Mouse (Mus musculus) brain, embryonic 14.5 days (tissue): ENCODE measurements at regions not wholly inside any gene's neighbourhood (a gene's known extent, or its start where the extent isn't known, plus 50 kb on each side); places are given as distances from the start of the nearest gene placed in this dataset.
A peak's percentile ranks its signal among the peaks of the same experiment; 100 is the strongest.

Source experiments
- DNase-seq: peaks from one replicate; pipeline ENCODE4 v3.0.0-alpha.2; 2011; ENCODE audit warnings: low read depth
- CTCF ChIP-seq: fragments of 200-500 bp; IDR thresholded peaks from 2 replicates; pipeline ENCODE4 v1.5.1; 2012; ENCODE audit warnings: inconsistent platforms, mild to moderate bottlenecking, moderate library complexity, borderline replicate concordance; ENCODE audit not compliant: insufficient read depth, insufficient read length; ENCODE audit errors: extremely low read depth
- POLR2A ChIP-seq: fragments of 200-500 bp; IDR thresholded peaks from 2 replicates; pipeline ENCODE4 v1.6.1; 2012; ENCODE audit warnings: mild to moderate bottlenecking, inconsistent platforms, borderline replicate concordance; ENCODE audit not compliant: poor library complexity, insufficient read depth, insufficient read length, severe bottlenecking; ENCODE audit errors: extremely low read depth

- DNase-seq = peak; percentile 19
- TF ChIP-seq POLR2A = no peak
- no peak for TF ChIP-seq CTCF
Measured at GRCm38 (mm10) chr4:82234443-82234842, 471.1 kb downstream of the Nfib start.

- no peak for TF ChIP-seq CTCF
- no peak for TF ChIP-seq POLR2A
- peak; percentile 92 for DNase-seq
Measured at GRCm38 (mm10) chr4:82226197-82227119, 479.1 kb downstream of the Nfib start.

GRCm38 (mm10) chr4:82220724-82221123 is 484.8 kb downstream of the Nfib start:
- TF ChIP-seq POLR2A = no peak
- no peak for TF ChIP-seq CTCF
- peak; percentile 39 for DNase-seq

- DNase-seq = peak; percentile 12
- TF ChIP-seq CTCF (no peak), POLR2A (no peak)
Measured at GRCm38 (mm10) chr4:82220120-82220714, 485.3 kb downstream of the Nfib start.

- no peak for DNase-seq
- TF ChIP-seq POLR2A (no peak), CTCF (no peak)
Measured at GRCm38 (mm10) chr4:82218616-82219015, 486.9 kb downstream of the Nfib start.

GRCm38 (mm10) chr4:82207031-82207430 is 498.5 kb downstream of the Nfib start:
- DNase-seq = no peak
- TF ChIP-seq POLR2A (no peak), CTCF (no peak)

GRCm38 (mm10) chr4:82200306-82200705 is 505.2 kb downstream of the Nfib start:
- TF ChIP-seq CTCF = no peak
- no peak for TF ChIP-seq POLR2A
- DNase-seq = no peak

GRCm38 (mm10) chr4:82199118-82199517 is 506.4 kb downstream of the Nfib start:
- TF ChIP-seq CTCF (no peak), POLR2A (no peak)
- DNase-seq = no peak

- TF ChIP-seq POLR2A (no peak), CTCF (no peak)
Measured at GRCm38 (mm10) chr4:82197611-82198010, 507.9 kb downstream of the Nfib start.

GRCm38 (mm10) chr4:82196024-82196647 is 509.4 kb downstream of the Nfib start:
- no peak for TF ChIP-seq POLR2A
- TF ChIP-seq CTCF = no peak

More at GRCm38 (mm10) chr4:82197611-82198010, 507.9 kb downstream of the Nfib start:
- no peak for DNase-seq

GRCm38 (mm10) chr4:82193905-82194304 is 511.6 kb downstream of the Nfib start:
- TF ChIP-seq POLR2A (no peak), CTCF (no peak)
- DNase-seq = no peak

More at GRCm38 (mm10) chr4:82196024-82196647, 509.4 kb downstream of the Nfib start:
- DNase-seq = no peak
